Mouse (Mus musculus) CH12.LX (cell line): ENCODE data around the gene Cmss1. TPM values are rescaled to one million over a fixed set of nuclear protein-coding genes. Genes with fewer than 3 reads are reported as not detected.

ENCODE experiments used
- DNase-seq: peaks from one replicate; pipeline ENCODE4 v3.0.0-alpha.2; 2013; ENCODE audit errors: extremely low read depth
- H3K27ac ChIP-seq: 2 replicates; pipeline ENCODE4 v1.5.1; 2012; ENCODE audit warnings: low read depth, mild to moderate bottlenecking, control low read depth, moderate library complexity; ENCODE audit not compliant: insufficient read depth
- H3K27me3 ChIP-seq: replicated peaks from 2 replicates; pipeline ENCODE3; 2012; ENCODE audit warnings: inconsistent platforms
- H3K36me3 ChIP-seq, 2 experiments: replicated peaks in 1 of 2; 2 replicates each; pipeline versions ENCODE3 to v1.6.1; 2012; ENCODE audit warnings: inconsistent platforms in 1 of 2, low read length in 1 of 2, mild to moderate bottlenecking in 1 of 2, mixed read lengths in 1 of 2, moderate library complexity in 1 of 2; ENCODE audit not compliant: control insufficient read depth in 1 of 2, insufficient read depth in 1 of 2
- H3K4me1 ChIP-seq, 2 experiments: 2 replicates each; pipeline ENCODE4 v1.6.1; 2012; ENCODE audit warnings: inconsistent platforms in 1 of 2, moderate library complexity in 1 of 2; ENCODE audit not compliant: insufficient read depth in 2 of 2, control insufficient read depth in 1 of 2
- H3K4me2 ChIP-seq: 2 replicates; pipeline ENCODE4 v1.6.1; 2012; ENCODE audit warnings: low read depth, mild to moderate bottlenecking, control low read depth; ENCODE audit not compliant: poor library complexity, insufficient read depth, severe bottlenecking
- H3K4me3 ChIP-seq, 3 experiments: fragments of 150-350 bp in 1 of 3; sonication (generic) in 1 of 3; replicated peaks in 1 of 3; 2 replicates each; pipeline versions ENCODE3 to v1.5.1; 2011 to 2012; ENCODE audit warnings: low read depth in 2 of 3, low read length in 2 of 3, mild to moderate bottlenecking in 2 of 3, moderate library complexity in 2 of 3, control low read depth in 1 of 3, improper control_type of control experiment in 1 of 3, inconsistent platforms in 1 of 3, mixed read lengths in 1 of 3; ENCODE audit not compliant: poor library complexity in 1 of 3
- H3K79me2 ChIP-seq: replicated peaks from 2 replicates; pipeline ENCODE4 v1.6.1; 2012; ENCODE audit warnings: mild to moderate bottlenecking, moderate library complexity; ENCODE audit not compliant: control insufficient read depth, poor library complexity, insufficient read depth, severe bottlenecking; ENCODE audit errors: extremely low read depth
- H3K9ac ChIP-seq: 2 replicates; pipeline ENCODE4 v1.6.1; 2012; ENCODE audit warnings: low read depth, mild to moderate bottlenecking, control low read depth, moderate library complexity; ENCODE audit not compliant: insufficient read depth
- H3K9me3 ChIP-seq: replicated peaks from 2 replicates; pipeline ENCODE3; 2012; ENCODE audit warnings: low read length, inconsistent platforms, mixed read lengths
- BHLHE40 ChIP-seq: IDR thresholded peaks from 2 replicates; pipeline ENCODE4 v1.6.1; 2011; ENCODE audit warnings: mild to moderate bottlenecking, low read depth, low read length, improper control_type of control experiment
- CHD1 ChIP-seq: IDR thresholded peaks from 2 replicates; pipeline ENCODE4 v1.6.1; 2012; ENCODE audit warnings: low read depth, low read length, improper control_type of control experiment, inconsistent platforms
- CHD2 ChIP-seq: IDR thresholded peaks from 2 replicates; pipeline ENCODE4 v1.6.1; 2011; ENCODE audit warnings: low read length, improper control_type of control experiment
- CTCF ChIP-seq, 2 experiments: IDR thresholded peaks in 1 of 2; conservative IDR thresholded peaks in 1 of 2; 2 replicates each; pipeline ENCODE4 v1.5.1; 2011 to 2012; ENCODE audit warnings: low read depth in 2 of 2, low read length in 2 of 2, improper control_type of control experiment in 1 of 2, inconsistent platforms in 1 of 2, mild to moderate bottlenecking in 1 of 2, moderate library complexity in 1 of 2
- E2F4 ChIP-seq: IDR thresholded peaks from 2 replicates; pipeline ENCODE4 v1.6.1; 2011; ENCODE audit warnings: low read depth, low read length, improper control_type of control experiment; ENCODE audit not compliant: insufficient replicate concordance
- ELF1 ChIP-seq: IDR thresholded peaks from 2 replicates; pipeline ENCODE4 v1.6.1; 2014; ENCODE audit warnings: low read depth, mild to moderate bottlenecking, inconsistent platforms, low read length, improper control_type of control experiment
- EP300 ChIP-seq: IDR thresholded peaks from 2 replicates; pipeline ENCODE4 v1.6.1; 2011; ENCODE audit warnings: low read length, improper control_type of control experiment
- GABPA ChIP-seq: IDR thresholded peaks from 2 replicates; pipeline ENCODE4 v1.6.1; 2012; ENCODE audit warnings: low read depth, low read length, improper control_type of control experiment, inconsistent platforms; ENCODE audit not compliant: insufficient replicate concordance
- HCFC1 ChIP-seq: IDR thresholded peaks from 2 replicates; pipeline ENCODE4 v1.6.1; 2012; ENCODE audit warnings: low read depth, mild to moderate bottlenecking, inconsistent platforms, low read length, improper control_type of control experiment
- IRF4 ChIP-seq: IDR thresholded peaks from 2 replicates; pipeline ENCODE4 v1.6.1; 2014; ENCODE audit warnings: low read depth, mild to moderate bottlenecking, inconsistent platforms, low read length, improper control_type of control experiment
- JUN ChIP-seq: IDR thresholded peaks from 2 replicates; pipeline ENCODE4 v1.6.1; 2011; ENCODE audit warnings: low read depth, mild to moderate bottlenecking, low read length, improper control_type of control experiment, moderate library complexity; ENCODE audit not compliant: insufficient read depth
- JUND ChIP-seq: conservative IDR thresholded peaks from 2 replicates; pipeline ENCODE4 v1.6.1; 2011; ENCODE audit warnings: low read depth, low read length, improper control_type of control experiment
- KAT2A ChIP-seq: IDR thresholded peaks from 2 replicates; pipeline ENCODE4 v1.6.1; 2012; ENCODE audit warnings: low read length, improper control_type of control experiment, inconsistent platforms; ENCODE audit not compliant: insufficient replicate concordance
- MAFK ChIP-seq: IDR thresholded peaks from 2 replicates; pipeline ENCODE4 v1.6.1; 2011; ENCODE audit warnings: low read length, improper control_type of control experiment; ENCODE audit not compliant: insufficient replicate concordance
- MAZ ChIP-seq: IDR thresholded peaks from 2 replicates; pipeline ENCODE4 v1.6.1; 2012; ENCODE audit warnings: low read depth, mild to moderate bottlenecking, inconsistent platforms, low read length, improper control_type of control experiment, moderate library complexity
- MEF2A ChIP-seq: IDR thresholded peaks from 2 replicates; pipeline ENCODE4 v1.6.1; 2014; ENCODE audit warnings: low read depth, mild to moderate bottlenecking, inconsistent platforms, low read length, improper control_type of control experiment, borderline replicate concordance
- MYC ChIP-seq: IDR thresholded peaks from 2 replicates; pipeline ENCODE4 v1.6.1; 2011; ENCODE audit warnings: low read depth, mild to moderate bottlenecking, improper control_type of control experiment, low read length
- NELFE ChIP-seq: IDR thresholded peaks from 2 replicates; pipeline ENCODE4 v1.6.1; 2011; ENCODE audit warnings: low read depth, low read length, improper control_type of control experiment
- PAX5 ChIP-seq: IDR thresholded peaks from 2 replicates; pipeline ENCODE4 v1.6.1; 2012; ENCODE audit warnings: low read length, inconsistent platforms, mixed read lengths
- POLR2AphosphoS2 ChIP-seq: IDR thresholded peaks from 2 replicates; pipeline ENCODE4 v1.6.1; 2011; ENCODE audit warnings: low read depth, low read length, improper control_type of control experiment
- RAD21 ChIP-seq: IDR thresholded peaks from 2 replicates; pipeline ENCODE4 v1.6.1; 2011; ENCODE audit warnings: low read depth, mild to moderate bottlenecking, low read length, improper control_type of control experiment, moderate library complexity
- RCOR1 ChIP-seq: conservative IDR thresholded peaks from 2 replicates; pipeline ENCODE4 v1.6.1; 2012; ENCODE audit warnings: low read depth, mild to moderate bottlenecking, inconsistent platforms, low read length, improper control_type of control experiment
- SIN3A ChIP-seq: IDR thresholded peaks from 2 replicates; pipeline ENCODE4 v1.6.1; 2012; ENCODE audit warnings: low read length, improper control_type of control experiment, inconsistent platforms
- SMC3 ChIP-seq: IDR thresholded peaks from 2 replicates; pipeline ENCODE4 v1.6.1; 2011; ENCODE audit warnings: low read depth, low read length, improper control_type of control experiment
- TBP ChIP-seq: conservative IDR thresholded peaks from 2 replicates; pipeline ENCODE4 v1.6.1; 2011; ENCODE audit warnings: low read depth, low read length, improper control_type of control experiment
- TCF12 ChIP-seq: IDR thresholded peaks from 2 replicates; pipeline ENCODE4 v1.6.1; 2014; ENCODE audit warnings: low read depth, mild to moderate bottlenecking, inconsistent platforms, low read length, improper control_type of control experiment
- UBTF ChIP-seq: IDR thresholded peaks from 2 replicates; pipeline ENCODE4 v1.6.1; 2012; ENCODE audit warnings: low read depth, mild to moderate bottlenecking, inconsistent platforms, low read length, improper control_type of control experiment, moderate library complexity
- USF1 ChIP-seq: IDR thresholded peaks from 2 replicates; pipeline ENCODE4 v1.6.1; 2014; ENCODE audit warnings: low read depth, mild to moderate bottlenecking, inconsistent platforms, low read length, improper control_type of control experiment
- USF2 ChIP-seq: conservative IDR thresholded peaks from 2 replicates; pipeline ENCODE4 v1.6.1; 2011; ENCODE audit warnings: low read depth, low read length, improper control_type of control experiment
- ZKSCAN1 ChIP-seq: IDR thresholded peaks from 2 replicates; pipeline ENCODE4 v1.6.1; 2012; ENCODE audit warnings: low read depth, inconsistent platforms, low read length, improper control_type of control experiment, borderline replicate concordance
- ZNF384 ChIP-seq: IDR thresholded peaks from 2 replicates; pipeline ENCODE4 v1.6.1; 2012; ENCODE audit warnings: low read depth, low read length, improper control_type of control experiment, inconsistent platforms
- dilution Hi-C: fragments of 300-500 bp; cut with MboI; formaldehyde crosslinking; loops from 2 replicates; pipeline ENCODE4 v1.14.3; 2020; ENCODE audit warnings: low sequenced_read_pairs; ENCODE audit not compliant: extremely low pct_unique_long_range_greater_than_20kb, extremely low pct_ligation_motif_present
- in situ Hi-C: fragments of 300-500 bp; cut with MboI; formaldehyde crosslinking; loops from 3 replicates; pipeline ENCODE4 v1.14.3; 2019; ENCODE audit warnings: low sequenced_read_pairs, low pct_ligation_motif_present, low pct_unique_long_range_greater_than_20kb, mixed read lengths
- polyA plus RNA-seq: library from polyadenylated mRNA; unstranded; fragments of >175 nt; gene quantifications from 2 replicates; pipeline ENCODE4 v1.2.1, GENCODE M21; 2012; ENCODE audit warnings: low read depth; ENCODE audit not compliant: insufficient read length
- total RNA-seq, 2 experiments: library from RNA; depleted of rRNA; stranded (reverse); fragments of 300-350 nt in 1 of 2; fragments of >200 nt in 1 of 2; gene quantifications; 2 replicates each; pipeline ENCODE4 v1.2.3; 2012 to 2014

The Cmss1 gene
- total and polyA plus RNA-seq, 3 experiments = 94.7 to 107 (median 103) TPM

- no peaks in the 10 kb centered on the region for H3K27me3 ChIP-seq
- peak; percentile 93 for TF ChIP-seq JUN
- peak; percentile 81 for TF ChIP-seq JUND
- TF ChIP-seq ELF1 = no peak
- TF ChIP-seq, all 38 proteins: peak for 2
- Histone ChIP-seq H3K79me2 (no peaks in the 10 kb centered on the region), H3K36me3 (no peaks in the 10 kb centered on the region), H3K9me3 (peaks cover 2% of the 10 kb centered on the region), H3K9ac (peak overlapping the region; percentile 52), H3K4me3 (peak overlapping the region in 1 of 3 experiments; percentile 14), H3K4me1 (peaks cover 8 to 23% of the 10 kb centered on the region in 2 experiments), H3K27ac (peak overlapping the region; percentile 0; the same call in 1 of the 2 replicates), H3K4me2 (peak overlapping the region; percentile 82)
- dilution Hi-C loops (no loop called here), in situ Hi-C loops (no loop called here)
- peak; percentile 81 for DNase-seq
Observed at GRCm38 (mm10) chr16:57260152-57260551, 346.5 kb downstream of the Cmss1 start.

- Histone ChIP-seq H3K4me1 (peaks cover 5 to 19% of the 10 kb centered on the region in 2 experiments), H3K36me3 (no peaks in the 10 kb centered on the region), H3K27me3 (no peaks in the 10 kb centered on the region), H3K79me2 (no peaks in the 10 kb centered on the region), H3K9ac (peak overlapping the region; percentile 52), H3K27ac (peak overlapping the region; percentile 23; the same call in 1 of the 2 replicates), H3K4me2 (peak overlapping the region; percentile 82), H3K4me3 (peak overlapping the region in 1 of 3 experiments; percentile 14), H3K9me3 (peaks cover 2% of the 10 kb centered on the region)
- dilution Hi-C loops (no loop called here), in situ Hi-C loops (no loop called here)
- DNase-seq = peak; percentile 95
- no peak; the same call in 1 of the 2 replicates for TF ChIP-seq SIN3A
- no peak for TF ChIP-seq RCOR1
- TF ChIP-seq ZNF384 = peak; percentile 25; the same call in 1 of the 2 replicates
- no peak; the same call in 1 of the 2 replicates for TF ChIP-seq RAD21
- no peak for TF ChIP-seq E2F4
- TF ChIP-seq NELFE = no peak
- no peak for TF ChIP-seq POLR2AphosphoS2
- no peak for TF ChIP-seq HCFC1
- TF ChIP-seq MYC = no peak
- no peak for TF ChIP-seq PAX5
- TF ChIP-seq USF1 = no peak
- TF ChIP-seq UBTF = no peak
- no peak for TF ChIP-seq JUN
- no peak for TF ChIP-seq ZKSCAN1
- TF ChIP-seq IRF4 = peak; percentile 99
- no peak for TF ChIP-seq JUND
- TF ChIP-seq TCF12 = peak; percentile 78
- no peak for TF ChIP-seq KAT2A
- no peak for TF ChIP-seq USF2
- TF ChIP-seq MAZ = no peak
- TF ChIP-seq CHD1 = no peak
- no peak for TF ChIP-seq CTCF (conservative IDR thresholded peaks at IDR 0.05 in 1 of 2, IDR thresholded peaks at IDR 0.05 in 1 of 2; ENCODE audit: low read depth in 2 of 2, low read length in 2 of 2)
- peak; percentile 73 for TF ChIP-seq MEF2A
- TF ChIP-seq MAFK = peak; percentile 43; the same call in 1 of the 2 replicates
- TF ChIP-seq EP300 = peak; percentile 94
- TF ChIP-seq SMC3 = no peak
- peak; percentile 90 for TF ChIP-seq BHLHE40
- no peak for TF ChIP-seq GABPA
- peak; percentile 72 for TF ChIP-seq TBP
- no peak for TF ChIP-seq CHD2
Observed at GRCm38 (mm10) chr16:57259356-57260083, 347.1 kb downstream of the Cmss1 start.
